Mouse (Mus musculus) spleen, adult 2 months (tissue): Measurements from ENCODE around the gene Nfe2. TPM values are rescaled to one million over a fixed set of nuclear protein-coding genes. Genes with fewer than 3 reads are reported as not detected.

ENCODE experiments used
- DNase-seq, 2 experiments: peaks; one replicate each; pipeline versions ENCODE4 v3.0.0 to v3.0.0-alpha.2; 2012 to 2021; ENCODE audit warnings: low spot score in 2 of 2, low read depth in 1 of 2
- H3K27ac ChIP-seq: fragments of 200-500 bp; 2 replicates; pipeline ENCODE4 v1.5.1; 2012; ENCODE audit warnings: low read length, inconsistent platforms; ENCODE audit not compliant: insufficient read depth
- H3K27me3 ChIP-seq: fragments of 200-500 bp; 2 replicates; pipeline ENCODE4 v1.6.1; 2012; ENCODE audit warnings: mild to moderate bottlenecking, moderate library complexity, low read length, inconsistent platforms; ENCODE audit not compliant: control insufficient read depth, insufficient read depth
- H3K36me3 ChIP-seq: fragments of 200-500 bp; 2 replicates; pipeline ENCODE4 v1.6.1; 2012; ENCODE audit warnings: mild to moderate bottlenecking, low read length, inconsistent platforms; ENCODE audit not compliant: control insufficient read depth, insufficient read depth
- H3K4me1 ChIP-seq: fragments of 200-500 bp; 2 replicates; pipeline ENCODE4 v1.6.1; 2011; ENCODE audit warnings: inconsistent platforms; ENCODE audit not compliant: control insufficient read depth, insufficient read depth, insufficient read length
- H3K4me3 ChIP-seq: fragments of 200-500 bp; 2 replicates; pipeline ENCODE4 v1.5.1; 2011; ENCODE audit warnings: mild to moderate bottlenecking, inconsistent platforms; ENCODE audit not compliant: insufficient read depth, insufficient read length; ENCODE audit errors: extremely low read depth
- CTCF ChIP-seq: fragments of 200-500 bp; IDR thresholded peaks from 2 replicates; pipeline ENCODE4 v1.5.1; 2011; ENCODE audit warnings: mild to moderate bottlenecking, inconsistent platforms; ENCODE audit not compliant: insufficient read depth, insufficient read length, insufficient replicate concordance; ENCODE audit errors: extremely low read depth
- POLR2A ChIP-seq: fragments of 200-500 bp; IDR thresholded peaks from 2 replicates; pipeline ENCODE4 v1.6.1; 2011; ENCODE audit warnings: low read depth, low read length, inconsistent platforms
- WGBS: fragments of 180-500 bp; shearing (Covaris S2); methylation state at CpG from one replicate; pipeline ENCODE4 v1.1.7; 2018; 5-methylcytosine and 5-hydroxymethylcytosine counted together
- polyA plus RNA-seq: library from polyadenylated mRNA; depleted of rRNA; stranded (reverse); fragments of >200 nt; gene quantifications from 2 replicates; pipeline ENCODE4 v1.2.3, GENCODE M21; 2012

Nfe2 gene
- polyA plus RNA-seq, 1 experiment: 80.1 TPM

DNA sequence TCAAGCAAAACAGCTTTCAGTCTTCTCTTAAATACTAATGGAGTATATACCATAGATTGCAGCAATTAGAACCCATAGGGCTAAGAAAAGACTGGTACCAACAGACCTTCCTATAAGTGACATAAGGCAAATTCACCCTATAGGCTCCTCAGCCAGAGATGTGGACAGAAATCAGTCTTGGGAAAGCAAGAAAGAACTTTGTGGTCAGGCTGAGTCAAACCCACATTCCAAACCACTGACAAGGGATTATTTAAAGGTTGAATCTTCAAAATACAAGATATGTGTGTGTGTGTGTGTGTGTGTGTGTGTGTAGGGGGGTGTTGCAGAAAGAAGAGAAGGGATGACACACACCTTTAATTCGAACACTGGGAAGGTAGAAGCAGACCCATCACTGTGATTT lies 36.8 kb downstream of the Nfe2 start:
- H3K27ac ChIP-seq: no peak overlapping the region
- no peaks in the 10 kb centered on the region for H3K27me3 ChIP-seq
- TF ChIP-seq CTCF: no peak
- TF ChIP-seq POLR2A: no peak
- no peaks in the 10 kb centered on the region for H3K4me1 ChIP-seq
- no peak for DNase-seq
- no peaks in the 10 kb centered on the region for H3K36me3 ChIP-seq
- H3K4me3 ChIP-seq: no peak overlapping the region
- WGBS: 70% methylated on average over 1 of the region's 1 CpGs

- H3K4me3 ChIP-seq: no peak overlapping the region
- H3K27me3 ChIP-seq: no peaks in the 10 kb centered on the region
- H3K27ac ChIP-seq: no peak overlapping the region
- peaks cover 3% of the 10 kb centered on the region; the same call in 1 of the 2 replicates for H3K4me1 ChIP-seq
- 79% methylated on average over 3 of the region's 3 CpGs for WGBS
- DNase-seq: no peak
- no peak for TF ChIP-seq POLR2A
- H3K36me3 ChIP-seq: no peaks in the 10 kb centered on the region
These were observed 37.4 kb downstream of the Nfe2 start for GRCm38 (mm10) chr15:103220785-103221184.

- Histone ChIP-seq H3K27ac (no peak overlapping the region), H3K36me3 (no peaks in the 10 kb centered on the region; the same call in none of the 2 replicates), H3K4me1 (peaks cover 5% of the 10 kb centered on the region; the same call in 1 of the 2 replicates), H3K27me3 (no peaks in the 10 kb centered on the region), H3K4me3 (no peak overlapping the region)
- DNase-seq: no peak
- 81% methylated on average over 2 of the region's 2 CpGs for WGBS
- no peak for TF ChIP-seq POLR2A
These were observed 42.2 kb downstream of the Nfe2 start for GRCm38 (mm10) chr15:103216052-103216451.

GRCm38 (mm10) chr15:103214971-103215907 lies 43.0 kb downstream of the Nfe2 start:
- Histone ChIP-seq H3K27me3 (no peaks in the 10 kb centered on the region), H3K27ac (peak overlapping the region; percentile 57; the same call in 1 of the 2 replicates), H3K4me1 (peaks cover 5% of the 10 kb centered on the region; the same call in 1 of the 2 replicates), H3K4me3 (peak overlapping the region; percentile 50), H3K36me3 (no peaks in the 10 kb centered on the region; the same call in none of the 2 replicates)
- DNase-seq: peak; percentile 52 to 62
- WGBS: 11% methylated on average over 15 of the region's 15 CpGs
- TF ChIP-seq POLR2A (no peak), CTCF (no peak)

DNA sequence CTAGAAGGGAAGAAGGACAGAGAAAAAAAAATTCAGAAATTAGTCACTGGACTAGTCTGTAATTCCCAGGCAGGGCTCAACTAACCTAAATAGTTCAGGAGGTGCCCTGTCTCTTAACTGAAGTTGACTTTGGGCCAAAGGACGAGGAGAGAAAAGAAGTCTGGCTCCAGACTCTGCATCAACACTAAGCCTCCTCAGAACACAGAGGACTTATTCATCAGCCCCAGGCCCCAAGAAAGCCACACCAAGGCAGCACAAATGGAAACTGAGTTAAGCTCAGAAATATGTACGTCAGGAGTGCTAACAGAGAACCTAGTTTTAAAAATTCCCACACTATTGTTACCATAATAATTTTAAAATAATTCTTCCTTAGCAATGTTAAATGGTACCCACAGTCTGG lies 44.1 kb downstream of the Nfe2 start:
- H3K27ac ChIP-seq: no peak overlapping the region
- WGBS: 90% methylated on average over 2 of the region's 2 CpGs

DNA sequence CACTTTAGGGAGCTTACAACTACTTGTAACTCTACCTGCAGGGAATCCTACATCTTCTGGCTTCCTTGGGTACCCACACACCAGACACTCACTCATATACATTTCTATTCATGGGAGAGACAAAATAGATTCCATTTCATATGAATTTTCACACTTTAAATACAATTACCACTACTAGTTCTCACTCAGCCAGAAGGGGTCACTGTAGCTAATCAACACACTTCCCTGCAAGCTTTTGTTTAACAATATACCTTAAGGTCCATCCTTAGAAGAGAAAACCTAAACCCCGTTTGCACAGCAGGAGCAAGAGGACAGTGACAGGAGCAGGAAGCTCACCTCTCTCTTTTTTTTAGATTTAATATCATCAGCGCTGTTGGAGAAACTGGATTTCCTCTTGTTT lies 53.0 kb downstream of the Nfe2 start:
- Histone ChIP-seq H3K36me3 (peaks cover 14% of the 10 kb centered on the region), H3K4me3 (no peak overlapping the region), H3K27ac (no peak overlapping the region), H3K27me3 (no peaks in the 10 kb centered on the region), H3K4me1 (no peaks in the 10 kb centered on the region)
- TF ChIP-seq POLR2A: no peak
- no peak for TF ChIP-seq CTCF
- WGBS: 63% methylated on average over 2 of the region's 2 CpGs
- no peak for DNase-seq

More for the DNA sequence above, 44.1 kb downstream of the Nfe2 start:
- no peak overlapping the region for H3K4me3 ChIP-seq
- peaks cover 5% of the 10 kb centered on the region; the same call in 1 of the 2 replicates for H3K4me1 ChIP-seq
- peaks cover 3% of the 10 kb centered on the region for H3K36me3 ChIP-seq
- TF ChIP-seq POLR2A (no peak), CTCF (no peak)
- no peak for DNase-seq
- H3K27me3 ChIP-seq: no peaks in the 10 kb centered on the region
